Mouse (Mus musculus) midbrain, embryonic 13.5 days (tissue): Measurements from ENCODE around the gene Ctsw. TPM values are rescaled to one million over a fixed set of nuclear protein-coding genes. Genes with fewer than 3 reads are reported as not detected.
A peak's percentile ranks its signal among the peaks of the same experiment; 100 is the strongest.

ENCODE experiments used
- ATAC-seq: fragments of 200-750 bp; cut with Nextera tagmentation; 2 replicates; pipeline ENCODE4 v1.8.0; 2017; ENCODE audit warnings: mild to moderate bottlenecking, moderate TSS enrichment, moderate library complexity
- H3K27ac ChIP-seq: fragments of 300-500 bp; sonication (generic); 2 replicates; pipeline ENCODE4 v1.5.1; 2015; ENCODE audit warnings: inconsistent platforms, mild to moderate bottlenecking, moderate library complexity
- H3K27me3 ChIP-seq: fragments of 300-500 bp; sonication (generic); 2 replicates; pipeline ENCODE4 v1.6.1; 2015; ENCODE audit warnings: mild to moderate bottlenecking, inconsistent platforms
- H3K36me3 ChIP-seq: fragments of 300-500 bp; sonication (generic); 2 replicates; pipeline ENCODE4 v1.6.1; 2015; ENCODE audit warnings: mild to moderate bottlenecking, inconsistent platforms
- H3K4me1 ChIP-seq: fragments of 300-500 bp; sonication (generic); replicated peaks from 2 replicates; pipeline ENCODE4 v1.6.1; 2015; ENCODE audit warnings: inconsistent platforms
- H3K4me2 ChIP-seq: fragments of 300-500 bp; sonication (generic); replicated peaks from 2 replicates; pipeline ENCODE4 v1.6.1; 2015; ENCODE audit warnings: moderate library complexity, mild to moderate bottlenecking, inconsistent platforms
- H3K4me3 ChIP-seq: fragments of 300-500 bp; sonication (generic); replicated peaks from 2 replicates; pipeline ENCODE4 v1.5.1; 2015; ENCODE audit warnings: mild to moderate bottlenecking, inconsistent platforms
- H3K9ac ChIP-seq: fragments of 300-500 bp; sonication (generic); replicated peaks from 2 replicates; pipeline ENCODE4 v1.6.1; 2015; ENCODE audit warnings: mild to moderate bottlenecking, inconsistent platforms
- H3K9me3 ChIP-seq: fragments of 300-500 bp; sonication (generic); 2 replicates; pipeline ENCODE4 v1.6.1; 2016; ENCODE audit warnings: mild to moderate bottlenecking, inconsistent platforms
- WGBS: fragments of 180-500 bp; shearing (Covaris S2); methylation state at CpG from one replicate; pipeline ENCODE4 v1.1.7; 2015; 5-methylcytosine and 5-hydroxymethylcytosine counted together
- polyA plus RNA-seq: library from polyadenylated mRNA; unstranded; fragments of >200 nt; fragmentation: Nextera tagmentation; extraction: Ambion mirVana; gene quantifications from 2 replicates; pipeline ENCODE4 v1.2.1, GENCODE M21; 2015

Gene Ctsw
- polyA plus RNA-seq, 1 experiment from 2014 or later: 5.7 TPM

- WGBS: 0% methylated on average over 48 of the region's 87 CpGs
- peak within 1 kb of the TSS; percentile 91 for H3K27ac ChIP-seq
- peaks cover 41% of the 10 kb centered on the region for H3K36me3 ChIP-seq
- peaks cover 48% of the 10 kb centered on the region for H3K4me1 ChIP-seq
- peak; percentile 91 for ATAC-seq
- H3K27me3 ChIP-seq: no peaks in the 10 kb centered on the region
- H3K4me2 ChIP-seq: peak within 1 kb of the TSS; percentile 92
- peak within 1 kb of the TSS; percentile 89 for H3K9ac ChIP-seq
- no peaks in the 10 kb centered on the region for H3K9me3 ChIP-seq
- peak within 1 kb of the TSS; percentile 69 for H3K4me3 ChIP-seq
These were observed 43.2 kb downstream of the Ctsw start, which contains the start of the genes Drap1 and AI837181 for GRCm38 (mm10) chr19:5424782-5425741. Gene Drap1, minus strand, starts transcription at chr19:5424979. Gene AI837181, plus strand, starts transcription at chr19:5425144.

DNA sequence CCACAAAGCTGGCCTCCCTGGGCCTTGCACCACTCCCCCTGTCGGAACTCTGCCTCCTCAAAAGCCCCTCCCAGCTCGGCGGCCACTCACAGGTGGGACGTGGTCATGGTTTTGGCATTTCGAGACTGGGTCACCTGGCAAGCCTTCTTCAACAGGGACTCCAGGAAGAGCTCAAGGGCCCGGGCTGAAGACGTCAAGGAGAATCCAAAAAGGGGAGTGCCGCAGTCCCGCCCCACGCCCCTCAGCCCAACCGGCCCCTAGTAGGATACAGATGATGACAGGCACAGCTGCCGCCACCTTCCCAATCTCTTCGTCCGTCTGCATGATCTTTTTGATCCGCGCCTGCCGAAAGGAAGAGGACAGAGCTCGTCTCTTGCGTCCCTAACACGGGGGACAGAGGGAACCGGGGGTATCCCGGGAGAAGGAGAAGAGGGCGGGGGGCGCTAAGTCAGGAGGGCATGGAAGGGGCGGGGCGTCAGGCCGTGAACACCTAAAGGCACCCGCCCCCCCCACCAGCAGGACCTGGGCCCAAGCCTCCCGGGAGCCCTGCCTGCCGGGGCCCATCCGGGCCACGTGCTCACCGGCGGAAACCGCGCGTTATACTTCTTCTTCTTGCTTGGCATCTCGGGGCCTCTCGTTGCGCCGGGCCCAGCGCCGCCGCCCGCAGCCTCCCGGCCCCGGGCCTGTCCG is 44.1 kb downstream of the Ctsw start:
- WGBS: 2% methylated on average over 29 of the region's 48 CpGs
- Histone ChIP-seq H3K4me3 (peak overlapping the region; percentile 69), H3K27me3 (no peaks in the 10 kb centered on the region), H3K9ac (peak overlapping the region; percentile 89), H3K4me1 (peaks cover 48% of the 10 kb centered on the region), H3K36me3 (peaks cover 49% of the 10 kb centered on the region), H3K9me3 (no peaks in the 10 kb centered on the region), H3K27ac (peak overlapping the region; percentile 91), H3K4me2 (peak overlapping the region; percentile 92)
- peak; percentile 62 for ATAC-seq

DNA sequence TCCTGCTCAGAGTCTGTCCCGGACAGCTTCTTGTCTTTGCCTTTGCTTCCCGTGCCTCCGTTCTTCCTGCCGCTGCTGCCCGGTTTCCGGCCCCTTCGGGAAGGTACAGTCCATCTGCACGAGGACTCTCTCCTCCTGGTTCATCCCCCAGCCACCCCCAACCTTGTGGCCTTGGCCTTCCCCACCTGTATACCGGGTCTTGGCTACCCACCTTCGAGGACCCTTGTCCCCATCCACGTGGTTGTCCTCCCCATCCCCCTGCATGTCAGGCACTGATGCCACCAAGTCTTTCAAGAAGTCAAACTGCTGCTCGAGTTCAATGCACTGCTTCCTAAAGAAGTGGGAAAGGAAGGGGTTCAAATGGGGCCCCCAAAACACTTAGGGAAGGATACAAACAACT is 44.7 kb downstream of the Ctsw start:
- Histone ChIP-seq H3K27ac (peak overlapping the region; percentile 91), H3K36me3 (peaks cover 49% of the 10 kb centered on the region), H3K9ac (peak overlapping the region; percentile 89), H3K4me1 (peaks cover 48% of the 10 kb centered on the region), H3K9me3 (no peaks in the 10 kb centered on the region), H3K4me3 (peak overlapping the region; percentile 69), H3K4me2 (peak overlapping the region; percentile 92), H3K27me3 (no peaks in the 10 kb centered on the region)
- 64% methylated on average over 12 of the region's 12 CpGs for WGBS
- no peak for ATAC-seq

DNA sequence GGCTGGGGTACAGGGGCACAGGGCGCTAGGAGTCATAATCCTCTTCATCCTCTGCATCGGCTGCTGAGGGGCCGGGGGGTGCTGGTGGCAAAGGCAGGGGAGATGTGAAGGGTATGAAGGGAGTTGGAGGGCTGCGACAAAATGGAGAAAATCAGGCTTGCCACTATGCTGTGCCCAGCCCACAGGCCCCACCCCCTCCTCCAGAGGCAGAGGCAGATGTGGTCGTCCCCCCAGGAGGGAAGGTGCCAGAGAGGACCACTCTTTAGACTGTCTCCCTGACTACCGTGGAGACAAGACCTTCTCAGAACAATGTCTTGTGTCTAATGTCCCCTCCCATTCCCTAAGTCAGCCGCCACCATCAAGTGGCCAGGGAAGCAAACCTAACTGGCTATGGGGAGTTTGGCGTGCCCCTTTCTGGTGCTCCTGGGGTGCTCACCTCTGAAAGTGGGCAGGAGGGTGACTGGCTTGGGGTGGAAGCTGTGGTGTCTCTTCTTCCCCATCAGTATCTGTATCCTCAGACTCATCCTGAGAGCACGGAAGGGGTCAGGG is 45.3 kb downstream of the Ctsw start:
- H3K36me3 ChIP-seq: peaks cover 53% of the 10 kb centered on the region
- ATAC-seq: no peak
- peak overlapping the region; percentile 89 for H3K9ac ChIP-seq
- H3K27ac ChIP-seq: no peak overlapping the region
- no peaks in the 10 kb centered on the region for H3K27me3 ChIP-seq
- peak overlapping the region; percentile 92 for H3K4me2 ChIP-seq
- WGBS: 73% methylated on average over 9 of the region's 9 CpGs
- peaks cover 43% of the 10 kb centered on the region for H3K4me1 ChIP-seq
- H3K9me3 ChIP-seq: no peaks in the 10 kb centered on the region
- peak overlapping the region; percentile 69 for H3K4me3 ChIP-seq

GRCm38 (mm10) chr19:5422267-5422666 is 46.0 kb downstream of the Ctsw start:
- peaks cover 40% of the 10 kb centered on the region for H3K4me1 ChIP-seq
- 91% methylated on average over 10 of the region's 10 CpGs for WGBS
- H3K36me3 ChIP-seq: peaks cover 51% of the 10 kb centered on the region
- H3K4me3 ChIP-seq: no peak overlapping the region; the same call in 1 of the 2 replicates
- no peak overlapping the region for H3K4me2 ChIP-seq
- H3K27ac ChIP-seq: no peak overlapping the region
- ATAC-seq: no peak
- H3K9ac ChIP-seq: peak overlapping the region; percentile 16; the same call in 1 of the 2 replicates
- no peaks in the 10 kb centered on the region for H3K9me3 ChIP-seq
- H3K27me3 ChIP-seq: no peaks in the 10 kb centered on the region

DNA sequence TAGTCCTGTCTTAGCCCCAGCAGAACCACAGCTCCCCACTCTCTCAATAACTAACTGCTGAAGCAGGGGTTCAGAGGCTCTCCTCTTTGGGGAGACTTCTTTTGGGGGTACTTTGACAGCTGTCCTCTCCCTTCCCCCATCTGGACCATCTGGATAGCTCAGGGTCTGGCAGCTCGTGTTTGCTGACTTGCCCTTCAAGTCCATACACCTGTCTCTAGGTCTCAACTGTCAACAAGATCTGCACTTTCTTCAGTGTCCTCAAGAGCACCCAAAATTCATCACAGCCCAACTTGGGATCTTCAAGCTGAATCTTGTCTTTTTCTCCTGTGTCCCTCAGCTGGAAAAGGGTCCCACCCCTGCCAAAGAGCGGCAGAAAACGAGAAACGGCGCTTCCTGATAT is 46.5 kb downstream of the Ctsw start:
- H3K27me3 ChIP-seq: no peaks in the 10 kb centered on the region
- H3K4me1 ChIP-seq: peaks cover 35% of the 10 kb centered on the region
- WGBS: 96% methylated on average over 5 of the region's 5 CpGs
- peaks cover 46% of the 10 kb centered on the region for H3K36me3 ChIP-seq
- no peak overlapping the region for H3K27ac ChIP-seq
- no peak overlapping the region for H3K9ac ChIP-seq
- no peak for ATAC-seq
- H3K4me2 ChIP-seq: no peak overlapping the region
- no peaks in the 10 kb centered on the region for H3K9me3 ChIP-seq
- H3K4me3 ChIP-seq: no peak overlapping the region

DNA sequence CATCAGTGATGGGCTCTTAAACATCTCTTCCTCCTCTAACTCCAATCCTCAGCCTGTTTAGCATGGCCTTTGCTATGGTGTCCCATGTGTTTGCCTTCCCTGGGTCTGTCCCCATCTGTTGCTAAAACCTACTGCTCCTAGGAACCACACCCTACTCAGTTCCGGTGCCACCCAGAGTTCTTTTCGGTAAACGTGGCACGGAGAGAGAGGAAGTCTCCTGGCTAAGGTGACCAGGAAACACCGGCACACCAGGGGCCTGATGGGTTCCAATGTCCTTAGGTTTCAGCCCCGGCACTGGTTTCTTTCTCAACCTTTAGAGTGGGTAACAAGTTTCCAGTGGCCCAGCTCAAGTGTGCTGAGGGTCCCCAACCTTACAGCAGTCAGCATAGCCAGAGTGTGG is 47.7 kb downstream of the Ctsw start:
- Histone ChIP-seq H3K27me3 (no peaks in the 10 kb centered on the region), H3K9ac (no peak overlapping the region), H3K27ac (no peak overlapping the region), H3K9me3 (no peaks in the 10 kb centered on the region), H3K4me1 (peaks cover 23% of the 10 kb centered on the region), H3K4me3 (no peak overlapping the region), H3K36me3 (peaks cover 38% of the 10 kb centered on the region), H3K4me2 (no peak overlapping the region)
- ATAC-seq: no peak
- 93% methylated on average over 6 of the region's 6 CpGs for WGBS

GRCm38 (mm10) chr19:5419630-5420029 is 48.7 kb downstream of the Ctsw start:
- no peak for ATAC-seq
- Histone ChIP-seq H3K9me3 (no peaks in the 10 kb centered on the region), H3K4me3 (no peak overlapping the region), H3K27ac (no peak overlapping the region), H3K4me2 (no peak overlapping the region), H3K4me1 (peaks cover 23% of the 10 kb centered on the region), H3K27me3 (no peaks in the 10 kb centered on the region), H3K9ac (no peak overlapping the region), H3K36me3 (peaks cover 38% of the 10 kb centered on the region)
- 88% methylated on average over 9 of the region's 9 CpGs for WGBS

DNA sequence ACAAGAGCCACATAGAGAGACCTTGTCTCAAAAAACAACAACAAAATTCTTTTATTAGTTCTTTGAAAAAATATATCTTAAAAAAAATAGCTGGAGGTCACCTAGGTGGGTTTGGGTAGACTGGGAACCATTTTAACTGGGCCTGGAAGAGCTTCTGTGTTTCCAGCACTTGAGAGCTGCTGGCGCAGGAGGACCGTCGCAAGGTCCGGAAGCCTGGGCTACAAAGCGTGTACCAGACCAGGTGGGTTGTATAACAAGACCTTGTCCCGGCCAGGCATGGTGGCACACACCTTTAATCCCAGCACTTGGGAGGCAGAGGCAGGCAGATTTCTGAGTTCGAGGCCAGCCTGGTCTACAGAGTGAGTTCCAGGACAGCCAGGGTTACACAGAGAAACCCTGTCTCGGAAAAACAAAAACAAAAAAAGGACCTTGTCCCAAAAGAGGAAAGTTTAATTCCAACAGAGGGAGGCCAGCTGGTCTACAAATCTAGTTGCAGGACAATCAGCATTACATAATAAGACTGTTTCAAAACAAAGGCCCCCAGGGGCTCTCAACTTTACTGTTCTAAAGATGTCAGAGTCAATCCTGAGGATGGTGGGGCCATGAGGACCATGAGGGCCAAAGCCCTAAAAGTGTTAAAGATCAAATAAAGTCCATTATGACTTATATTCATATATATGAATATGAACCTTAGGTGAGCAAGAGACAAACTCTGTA is 49.4 kb downstream of the Ctsw start:
- H3K27me3 ChIP-seq: no peaks in the 10 kb centered on the region
- no peak overlapping the region for H3K4me3 ChIP-seq
- no peak overlapping the region for H3K4me2 ChIP-seq
- no peak overlapping the region for H3K27ac ChIP-seq
- H3K9ac ChIP-seq: no peak overlapping the region
- H3K36me3 ChIP-seq: peaks cover 38% of the 10 kb centered on the region
- H3K9me3 ChIP-seq: no peaks in the 10 kb centered on the region
- H3K4me1 ChIP-seq: peaks cover 20% of the 10 kb centered on the region
- ATAC-seq: no peak
- 91% methylated on average over 8 of the region's 8 CpGs for WGBS
